Mouse (Mus musculus) lung, embryonic 16.5 days (tissue): ENCODE results near the gene Gbx1. TPM values are rescaled to one million over a fixed set of nuclear protein-coding genes. Genes with fewer than 3 reads are reported as not detected.

Experiments
- ATAC-seq: fragments of 200-750 bp; cut with Nextera tagmentation; 2 replicates; pipeline ENCODE4 v1.8.0; 2017; ENCODE audit warnings: low read depth, mild to moderate bottlenecking, moderate library complexity
- H3K27ac ChIP-seq: fragments of 300-500 bp; sonication (generic); 2 replicates; pipeline ENCODE4 v1.5.1; 2014; ENCODE audit warnings: mild to moderate bottlenecking, control low read depth, low read length
- H3K27me3 ChIP-seq: fragments of 300-500 bp; sonication (generic); 2 replicates; pipeline ENCODE4 v1.6.1; 2014; ENCODE audit warnings: low read depth, low read length, mixed read lengths; ENCODE audit not compliant: control insufficient read depth, insufficient read depth
- H3K36me3 ChIP-seq: fragments of 300-500 bp; sonication (generic); 2 replicates; pipeline ENCODE4 v1.6.1; 2014; ENCODE audit warnings: low read length; ENCODE audit not compliant: control insufficient read depth, insufficient read depth
- H3K4me1 ChIP-seq: fragments of 300-500 bp; sonication (generic); replicated peaks from 2 replicates; pipeline ENCODE4 v1.6.1; 2014; ENCODE audit warnings: low read length, mixed read lengths; ENCODE audit not compliant: control insufficient read depth, insufficient read depth
- H3K4me2 ChIP-seq: fragments of 300-500 bp; sonication (generic); 2 replicates; pipeline ENCODE4 v1.6.1; 2014; ENCODE audit warnings: low read depth, low read length, control low read depth
- H3K4me3 ChIP-seq: fragments of 300-500 bp; sonication (generic); 2 replicates; pipeline ENCODE4 v1.5.1; 2014; ENCODE audit warnings: mild to moderate bottlenecking, low read length, control low read depth
- H3K9ac ChIP-seq: fragments of 300-500 bp; sonication (generic); 2 replicates; pipeline ENCODE4 v1.6.1; 2014; ENCODE audit warnings: low read length, control low read depth
- H3K9me3 ChIP-seq: fragments of 300-500 bp; sonication (generic); 2 replicates; pipeline ENCODE4 v1.6.1; 2016; ENCODE audit warnings: low read length; ENCODE audit not compliant: control insufficient read depth
- WGBS: fragments of 180-500 bp; shearing (Covaris S2); extraction: QIAGEN DNeasy Blood & Tissue Kit; methylation state at CpG from one replicate; pipeline ENCODE4 v1.1.7; 2014; 5-methylcytosine and 5-hydroxymethylcytosine counted together
- polyA plus RNA-seq: library from polyadenylated mRNA; unstranded; fragments of >200 nt; fragmentation: Nextera tagmentation; extraction: Ambion mirVana; gene quantifications from 2 replicates; pipeline ENCODE4 v1.2.1, GENCODE M21; 2015

Gbx1 gene
- polyA plus RNA-seq, 1 experiment from 2014 or later: not detected

DNA sequence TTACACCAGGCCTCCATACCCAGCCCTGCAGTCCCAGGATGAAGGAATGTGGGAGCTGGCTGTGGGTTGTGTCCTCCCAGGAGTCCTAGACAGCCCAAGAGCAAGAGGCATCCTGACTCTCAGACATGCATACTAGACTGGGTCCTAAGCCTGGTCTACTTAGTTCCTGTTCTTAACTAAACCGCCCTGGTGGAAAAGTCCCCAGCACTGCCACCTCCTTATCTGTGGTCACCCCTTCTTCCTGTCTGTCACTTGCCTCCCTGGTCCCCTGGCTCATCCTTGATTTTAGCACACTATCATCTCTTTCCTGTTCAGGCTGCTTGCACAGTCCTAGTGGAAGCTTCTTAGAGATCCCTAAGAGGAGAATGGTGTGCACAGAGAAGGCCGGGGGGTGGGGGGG lies 21.5 kb downstream of the Gbx1 start:
- Histone ChIP-seq H3K4me3 (no peak overlapping the region), H3K9me3 (no peaks in the 10 kb centered on the region), H3K4me1 (no peaks in the 10 kb centered on the region), H3K27ac (no peak overlapping the region), H3K9ac (no peak overlapping the region), H3K36me3 (peaks cover 12% of the 10 kb centered on the region), H3K4me2 (no peak overlapping the region), H3K27me3 (no peaks in the 10 kb centered on the region; the same call in 1 of the 2 replicates)
- 48% methylated on average over 2 of the region's 2 CpGs for WGBS
- ATAC-seq: no peak

DNA sequence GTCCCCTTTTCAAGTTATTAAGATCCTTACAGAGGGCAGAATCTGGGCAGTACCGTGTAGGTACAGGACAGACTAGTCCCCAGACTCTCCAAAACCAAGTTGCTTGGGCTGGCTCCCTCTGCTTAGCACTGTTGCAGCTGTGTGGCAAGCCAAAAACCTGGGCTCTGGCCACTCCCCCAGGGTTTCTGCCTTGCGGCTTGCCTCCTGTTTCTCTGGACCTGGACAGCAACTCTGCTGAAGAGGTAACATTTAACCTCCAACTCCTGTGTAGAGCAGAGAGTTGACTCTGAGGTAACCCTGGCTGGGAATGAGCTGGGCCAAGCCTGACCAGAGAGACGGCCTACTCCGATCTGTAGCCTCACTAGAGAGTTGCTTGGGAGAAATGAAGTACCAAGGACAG lies 24.2 kb downstream of the Gbx1 start:
- Histone ChIP-seq H3K4me1 (no peaks in the 10 kb centered on the region), H3K9me3 (no peaks in the 10 kb centered on the region), H3K36me3 (peaks cover 28% of the 10 kb centered on the region), H3K4me3 (no peak overlapping the region), H3K9ac (no peak overlapping the region), H3K27me3 (no peaks in the 10 kb centered on the region; the same call in 1 of the 2 replicates), H3K27ac (no peak overlapping the region), H3K4me2 (no peak overlapping the region)
- no peak for ATAC-seq
- WGBS: 50% methylated on average over 4 of the region's 4 CpGs

DNA sequence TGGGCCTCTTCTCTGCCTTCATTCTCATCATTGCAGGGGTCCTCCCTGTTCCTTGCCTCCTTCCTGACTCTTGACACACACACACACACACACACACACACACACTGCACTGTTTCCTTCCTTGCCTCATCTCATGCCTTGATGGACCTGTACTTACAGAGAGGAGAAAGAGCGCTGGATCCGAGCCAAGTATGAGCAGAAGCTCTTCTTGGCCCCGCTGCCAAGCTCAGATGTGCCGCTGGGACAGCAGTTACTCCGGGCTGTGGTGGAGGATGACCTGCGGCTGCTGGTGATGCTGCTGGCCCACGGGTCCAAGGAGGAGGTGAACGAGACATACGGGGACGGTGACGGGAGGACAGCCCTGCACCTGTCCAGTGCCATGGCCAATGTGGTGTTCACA lies 26.2 kb downstream of the Gbx1 start:
- no peaks in the 10 kb centered on the region for H3K9me3 ChIP-seq
- 66% methylated on average over 11 of the region's 11 CpGs for WGBS
- no peaks in the 10 kb centered on the region for H3K4me1 ChIP-seq
- H3K4me2 ChIP-seq: no peak overlapping the region
- no peak for ATAC-seq
- H3K9ac ChIP-seq: no peak overlapping the region
- peaks cover 32% of the 10 kb centered on the region for H3K36me3 ChIP-seq
- H3K4me3 ChIP-seq: no peak overlapping the region
- H3K27ac ChIP-seq: no peak overlapping the region
- no peaks in the 10 kb centered on the region; the same call in 1 of the 2 replicates for H3K27me3 ChIP-seq

DNA sequence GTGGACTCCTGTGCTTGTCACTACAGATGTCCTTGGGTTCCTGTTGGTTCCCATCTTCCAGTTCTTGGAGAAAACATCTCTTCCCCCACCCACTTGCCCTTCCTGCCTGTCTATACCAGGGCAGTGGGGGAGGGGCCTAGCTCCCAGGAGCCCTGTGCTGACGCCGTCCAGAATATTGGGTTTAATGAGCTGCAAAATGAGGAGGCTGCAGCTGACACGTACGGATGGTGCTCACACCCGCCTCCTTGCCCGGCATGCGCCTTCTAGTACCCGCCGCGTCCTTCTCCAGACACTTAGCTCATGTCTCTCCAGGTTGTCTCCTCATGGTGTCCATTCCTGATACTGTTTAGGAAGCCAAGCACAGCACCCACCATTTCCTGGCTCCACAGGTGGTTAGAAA lies 27.9 kb downstream of the Gbx1 start:
- Histone ChIP-seq H3K4me2 (no peak overlapping the region), H3K9ac (no peak overlapping the region), H3K4me3 (no peak overlapping the region), H3K27ac (no peak overlapping the region), H3K27me3 (no peaks in the 10 kb centered on the region), H3K9me3 (no peaks in the 10 kb centered on the region), H3K4me1 (no peaks in the 10 kb centered on the region), H3K36me3 (peaks cover 39% of the 10 kb centered on the region)
- 76% methylated on average over 10 of the region's 10 CpGs for WGBS
- no peak for ATAC-seq

DNA sequence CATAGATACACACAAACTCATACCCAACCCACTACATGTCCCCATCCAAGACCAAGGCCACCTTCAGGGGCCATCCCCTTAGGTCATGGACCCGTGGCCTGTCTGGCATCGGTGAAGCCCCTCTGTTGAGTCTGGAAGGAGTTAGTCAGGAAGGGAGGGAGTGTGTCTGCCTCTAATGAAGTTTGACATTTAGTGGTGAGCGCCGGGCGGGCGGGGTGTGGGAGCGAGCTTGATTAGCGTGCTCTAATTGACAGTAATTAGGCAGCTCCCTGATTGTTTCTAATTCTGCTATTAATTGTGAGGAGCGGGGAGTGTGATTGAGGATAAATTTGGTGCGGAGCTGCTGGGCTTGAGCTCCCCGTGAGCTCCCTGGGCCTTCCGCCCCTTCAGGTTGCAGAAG lies 29.5 kb downstream of the Gbx1 start:
- H3K4me3 ChIP-seq: no peak overlapping the region
- H3K4me2 ChIP-seq: no peak overlapping the region
- ATAC-seq: no peak
- no peak overlapping the region for H3K9ac ChIP-seq
- no peaks in the 10 kb centered on the region for H3K9me3 ChIP-seq
- no peaks in the 10 kb centered on the region for H3K27me3 ChIP-seq
- H3K27ac ChIP-seq: no peak overlapping the region
- peaks cover 51% of the 10 kb centered on the region for H3K36me3 ChIP-seq
- WGBS: 87% methylated on average over 12 of the region's 12 CpGs
- H3K4me1 ChIP-seq: no peaks in the 10 kb centered on the region; the same call in none of the 2 replicates

DNA sequence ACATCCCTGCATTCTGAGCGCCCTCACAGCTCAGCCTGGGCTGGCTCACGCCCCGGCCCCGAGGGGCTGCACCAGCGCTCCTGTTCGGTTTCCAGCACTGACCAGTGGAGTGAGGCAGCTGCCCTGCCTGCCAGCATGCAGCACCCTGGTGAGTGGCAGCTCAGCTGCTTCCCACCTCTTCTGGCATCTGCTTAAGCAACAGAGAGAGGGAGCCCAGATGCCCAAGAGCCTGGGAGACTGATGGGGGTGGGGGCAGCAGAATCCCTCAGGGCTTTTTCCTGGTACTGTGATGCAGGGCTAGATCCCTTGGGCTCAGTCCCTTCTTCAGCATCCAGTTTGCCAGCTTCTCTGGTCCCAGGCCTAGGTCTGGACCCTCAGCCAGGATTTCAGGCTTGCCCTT lies 30.2 kb downstream of the Gbx1 start:
- H3K36me3 ChIP-seq: peaks cover 50% of the 10 kb centered on the region
- no peaks in the 10 kb centered on the region for H3K9me3 ChIP-seq
- no peaks in the 10 kb centered on the region; the same call in none of the 2 replicates for H3K4me1 ChIP-seq
- H3K27me3 ChIP-seq: no peaks in the 10 kb centered on the region
- H3K9ac ChIP-seq: no peak overlapping the region
- no peak overlapping the region for H3K27ac ChIP-seq
- WGBS: 84% methylated on average over 6 of the region's 6 CpGs
- H3K4me2 ChIP-seq: no peak overlapping the region
- no peak for ATAC-seq
- H3K4me3 ChIP-seq: no peak overlapping the region

DNA sequence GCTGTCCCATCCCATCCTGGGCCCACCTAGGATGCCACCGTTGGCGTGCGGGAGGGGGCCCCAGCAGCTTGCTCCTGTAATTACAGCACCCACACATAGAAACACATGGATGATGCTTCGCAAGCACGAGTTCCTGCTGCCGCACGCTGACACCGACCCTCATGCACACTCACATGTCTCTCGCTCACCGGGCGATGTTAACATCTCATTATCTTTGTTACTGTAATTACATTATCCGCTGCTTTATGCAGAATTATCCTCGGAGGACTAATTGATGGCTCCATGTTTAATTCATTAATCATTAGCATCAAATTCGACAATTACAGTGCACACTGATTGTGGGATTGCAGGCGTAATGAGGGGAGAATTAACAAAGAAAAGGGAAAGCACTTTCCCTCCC lies 32.0 kb downstream of the Gbx1 start:
- Histone ChIP-seq H3K27me3 (no peaks in the 10 kb centered on the region), H3K36me3 (peaks cover 50% of the 10 kb centered on the region), H3K9ac (no peak overlapping the region), H3K9me3 (no peaks in the 10 kb centered on the region), H3K4me1 (no peaks in the 10 kb centered on the region; the same call in none of the 2 replicates), H3K4me2 (no peak overlapping the region), H3K4me3 (no peak overlapping the region), H3K27ac (no peak overlapping the region)
- 88% methylated on average over 15 of the region's 15 CpGs for WGBS
- ATAC-seq: no peak

DNA sequence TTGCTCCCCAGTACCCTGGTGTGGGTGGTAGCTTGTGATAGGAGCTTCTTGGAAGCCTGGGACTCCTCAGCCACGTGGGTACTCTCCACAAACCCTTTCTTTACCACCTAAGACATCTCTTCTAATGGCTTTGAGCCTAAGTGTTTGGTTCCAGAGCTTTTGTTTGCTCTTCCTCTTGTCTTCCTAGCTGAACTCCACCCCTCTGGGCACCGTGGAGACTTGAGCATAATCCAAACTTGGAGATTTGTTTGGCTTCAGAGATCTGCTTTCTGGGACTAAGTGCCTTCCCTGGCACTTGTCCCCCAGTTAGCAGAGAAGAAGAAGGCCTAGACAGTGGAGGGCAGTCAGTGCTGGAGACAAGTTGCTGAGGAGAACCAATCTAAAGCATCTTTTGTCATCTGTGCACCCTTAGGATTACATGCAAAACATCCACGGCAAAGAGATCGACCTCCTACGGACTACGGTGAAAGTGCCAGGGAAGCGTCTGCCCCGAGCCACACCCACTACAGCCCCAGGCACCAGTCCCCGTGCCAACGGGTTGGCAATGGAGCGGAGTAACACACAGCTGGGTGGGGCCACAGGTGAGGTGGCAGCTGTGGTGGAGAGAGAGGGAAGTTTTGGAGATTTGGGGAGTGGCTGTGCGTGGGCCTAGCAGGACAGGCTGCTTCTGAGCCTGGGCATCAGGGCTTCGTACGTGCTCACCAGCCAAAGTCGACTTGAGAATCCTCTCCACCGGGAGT lies 34.3 kb downstream of the Gbx1 start:
- peaks cover 59% of the 10 kb centered on the region for H3K36me3 ChIP-seq
- WGBS: 70% methylated on average over 16 of the region's 16 CpGs
- H3K4me3 ChIP-seq: no peak overlapping the region
- no peak overlapping the region for H3K4me2 ChIP-seq
- no peak overlapping the region for H3K27ac ChIP-seq
- ATAC-seq: no peak
- H3K27me3 ChIP-seq: no peaks in the 10 kb centered on the region
- no peak overlapping the region for H3K9ac ChIP-seq
- H3K4me1 ChIP-seq: no peaks in the 10 kb centered on the region; the same call in none of the 2 replicates
- no peaks in the 10 kb centered on the region for H3K9me3 ChIP-seq

DNA sequence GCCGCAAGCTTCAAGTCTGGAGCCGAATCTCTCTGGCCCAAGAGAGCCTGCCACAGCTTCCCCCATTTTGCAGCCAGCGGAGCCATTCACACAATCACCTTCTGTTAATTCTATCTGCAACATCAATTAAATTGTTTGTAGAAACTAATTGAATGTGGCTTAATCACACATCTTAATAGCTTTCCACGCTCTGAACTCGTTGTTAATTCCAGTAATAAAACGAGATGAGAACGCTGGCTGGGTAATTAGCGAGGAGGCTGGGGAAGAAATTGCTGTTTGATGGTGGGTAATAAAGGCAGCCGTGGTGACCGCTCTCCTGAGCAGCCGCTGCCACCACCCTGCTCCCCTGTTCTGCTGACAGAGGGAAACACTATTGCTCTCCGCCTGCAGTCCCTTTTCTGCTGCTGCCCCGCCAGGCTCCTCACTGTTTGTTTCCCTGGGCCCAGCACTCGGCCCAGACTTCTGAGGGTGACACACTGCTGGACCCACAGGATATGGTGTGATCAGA lies 36.5 kb downstream of the Gbx1 start:
- ATAC-seq: no peak
- Histone ChIP-seq H3K4me1 (no peaks in the 10 kb centered on the region; the same call in none of the 2 replicates), H3K36me3 (peaks cover 64% of the 10 kb centered on the region), H3K4me2 (no peak overlapping the region), H3K4me3 (no peak overlapping the region), H3K9ac (no peak overlapping the region), H3K27me3 (no peaks in the 10 kb centered on the region), H3K27ac (no peak overlapping the region), H3K9me3 (no peaks in the 10 kb centered on the region)
- 86% methylated on average over 14 of the region's 14 CpGs for WGBS
